Mouse (Mus musculus) 3T3-L1 (cell line): Measurements from ENCODE around the gene Ptger2.
A peak's percentile ranks its signal among the peaks of the same experiment; 100 is the strongest.

Source experiments
- DNase-seq: peaks from one replicate; pipeline ENCODE4 v3.0.0-alpha.2; 2015; ENCODE audit warnings: low read depth, low spot score

The Ptger2 gene

DNA sequence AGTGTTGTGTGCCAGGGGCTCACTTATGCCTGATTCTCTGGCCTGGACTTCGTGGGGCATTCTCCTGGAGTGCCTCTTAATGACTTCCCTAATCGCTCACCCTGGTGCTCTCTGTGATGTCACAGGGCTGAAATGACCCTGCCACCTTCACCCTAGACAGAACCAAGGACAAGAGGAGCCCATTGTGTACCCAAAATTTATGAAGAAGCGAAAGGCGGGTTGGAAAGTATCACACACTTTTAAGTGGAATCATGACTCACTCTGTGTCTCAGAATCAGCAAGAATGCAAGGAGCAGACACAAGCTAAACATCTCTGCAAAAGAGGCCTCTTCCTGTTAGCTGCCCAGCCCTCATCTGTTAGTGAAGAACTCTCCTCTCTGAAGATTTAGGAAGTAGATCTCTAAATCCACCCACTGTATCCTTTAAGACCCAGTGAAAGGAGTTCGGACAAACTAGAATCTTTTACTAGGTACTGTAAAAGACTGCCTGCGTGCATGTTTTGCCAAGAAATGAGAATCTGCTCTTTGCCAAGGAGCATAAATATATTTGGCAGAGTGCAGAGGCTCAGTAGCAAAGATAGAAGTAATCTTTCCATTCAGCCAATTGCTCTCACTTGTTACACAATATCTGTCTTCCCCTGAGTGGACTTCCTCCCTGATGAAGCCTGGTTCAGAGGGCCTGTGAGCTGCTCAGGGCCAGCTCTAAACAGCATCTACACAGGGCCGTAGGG is 61.9 kb downstream of the Ptger2 start:
- DNase-seq: peak; percentile 65

DNA sequence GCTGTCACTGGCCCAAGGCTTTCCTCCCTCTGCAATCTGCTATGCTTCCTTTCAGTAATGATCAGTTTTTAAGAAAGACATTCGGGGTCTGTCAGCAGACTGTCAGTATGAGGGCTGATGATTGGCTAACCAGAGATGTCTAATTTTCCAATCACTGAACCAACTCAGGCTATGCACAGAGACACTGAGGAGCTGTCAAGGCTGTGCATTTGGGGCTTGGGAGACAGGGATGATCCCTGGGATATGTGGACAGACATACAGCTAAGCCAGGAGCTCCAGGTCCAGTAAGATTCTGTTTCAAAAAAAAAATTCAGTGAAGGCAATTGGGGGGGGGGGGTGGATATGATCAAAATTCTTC is 62.4 kb downstream of the Ptger2 start:
- DNase-seq: no peak

DNA sequence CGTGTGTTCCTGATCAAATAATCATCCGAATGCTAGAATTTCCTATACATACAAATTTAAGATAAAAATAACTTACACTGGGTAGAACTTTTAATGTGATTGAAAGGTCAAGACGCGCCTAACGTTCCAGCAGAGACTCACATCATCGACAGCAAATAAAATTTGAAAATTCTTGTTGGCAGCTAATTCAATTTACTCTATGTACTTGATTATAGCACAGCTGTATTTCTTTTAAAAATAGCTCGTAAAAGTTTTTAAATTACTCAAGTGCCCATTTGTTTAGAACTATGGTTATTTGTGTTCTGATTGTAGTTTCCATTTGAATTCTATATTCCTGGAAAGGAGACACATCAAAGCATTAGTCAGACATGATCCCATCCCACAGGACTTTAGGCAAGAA is 63.1 kb downstream of the Ptger2 start:
- no peak for DNase-seq
